Mouse (Mus musculus): ENCODE data around the gene Ddost.
"Not testable (repeated sequence)": the region's sequence is repeated elsewhere in the genome, so short reads cannot be mapped to it uniquely, and the experiment has no call there.

Ddost gene

GRCm38 (mm10) chr4:138312105-138312504, 7.6 kb downstream of the Ddost start:
- DNase-seq, result no peak

GRCm38 (mm10) chr4:138313021-138313420, 8.5 kb downstream of the Ddost start:
- no peak for DNase-seq

- DNase-seq, result no peak
These were observed 9.3 kb downstream of the Ddost start for GRCm38 (mm10) chr4:138313795-138314194.

GRCm38 (mm10) chr4:138315781-138316180, 11.3 kb downstream of the Ddost start:
- DNase-seq, result no peak

- DNase-seq, result no peak
These were observed 11.8 kb downstream of the Ddost start for GRCm38 (mm10) chr4:138316369-138316768.

GRCm38 (mm10) chr4:138318509-138319266, 14.2 kb downstream of the Ddost start:
- DNase-seq, result peak; percentile 61

GRCm38 (mm10) chr4:138319508-138319907, 15.0 kb downstream of the Ddost start:
- peak; percentile 81 for DNase-seq

- DNase-seq, result no peak
These were observed 16.2 kb downstream of the Ddost start for GRCm38 (mm10) chr4:138320711-138321110.

GRCm38 (mm10) chr4:138321488-138321887, 17.0 kb downstream of the Ddost start:
- DNase-seq, result no peak

- no peak for DNase-seq
These were observed 18.2 kb downstream of the Ddost start for GRCm38 (mm10) chr4:138322692-138323091.

- DNase-seq, result no peak
These were observed 19.2 kb downstream of the Ddost start for GRCm38 (mm10) chr4:138323753-138324152.

- no peak for DNase-seq
These were observed 19.9 kb downstream of the Ddost start for GRCm38 (mm10) chr4:138324451-138324850.

- DNase-seq, result peak; percentile 97
These were observed 21.0 kb downstream of the Ddost start for GRCm38 (mm10) chr4:138325466-138326076.

GRCm38 (mm10) chr4:138326077-138326695, 21.7 kb downstream of the Ddost start, which contains the start of gene Pink1:
Gene Pink1 (minus strand): TSS chr4:138326307.
- DNase-seq, result peak; percentile 89

- not testable (repeated sequence) for DNase-seq
These were observed 22.6 kb downstream of the Ddost start for GRCm38 (mm10) chr4:138327155-138327554.

GRCm38 (mm10) chr4:138327891-138328470, 23.5 kb downstream of the Ddost start:
- DNase-seq, result no peak

GRCm38 (mm10) chr4:138330264-138330671, 25.7 kb downstream of the Ddost start:
- no peak for DNase-seq

GRCm38 (mm10) chr4:138331647-138332046, 27.1 kb downstream of the Ddost start:
- DNase-seq, result no peak

- DNase-seq, result no peak
These were observed 28.6 kb downstream of the Ddost start for GRCm38 (mm10) chr4:138333135-138333534.

- DNase-seq, result no peak
These were observed 30.5 kb downstream of the Ddost start for GRCm38 (mm10) chr4:138335036-138335435.

- DNase-seq, result no peak
These were observed 31.1 kb downstream of the Ddost start for GRCm38 (mm10) chr4:138335648-138336047.

GRCm38 (mm10) chr4:138336876-138337275, 32.3 kb downstream of the Ddost start:
- DNase-seq, result no peak

- no peak for DNase-seq
These were observed 32.8 kb downstream of the Ddost start for GRCm38 (mm10) chr4:138337341-138337740.

Data from liver (tissue).